Mouse (Mus musculus) limb, embryonic 11.5 days (tissue): ENCODE measurements at regions not wholly inside any gene's neighbourhood (a gene's known extent, or its start where the extent isn't known, plus 50 kb on each side); places are given as distances from the start of the nearest gene placed in this dataset.

Experiments
- ATAC-seq: fragments of 200-750 bp; cut with Nextera tagmentation; 2 replicates; pipeline ENCODE4 v1.8.0; 2017; ENCODE audit warnings: low read depth; ENCODE audit not compliant: insufficient number of reproducible peaks, low FRiP score, low TSS enrichment
- DNase-seq: peaks from one replicate; pipeline ENCODE4 v3.0.0-alpha.2; 2015; ENCODE audit warnings: low spot score
- H3K27ac ChIP-seq: fragments of 300-500 bp; sonication (generic); replicated peaks from 2 replicates; pipeline ENCODE4 v1.5.1; 2014; ENCODE audit warnings: low read depth, mild to moderate bottlenecking, low read length
- H3K27me3 ChIP-seq: fragments of 300-500 bp; sonication (generic); 2 replicates; pipeline ENCODE4 v1.6.1; 2014; ENCODE audit warnings: mild to moderate bottlenecking, low read length, mixed read lengths; ENCODE audit not compliant: control insufficient read depth, insufficient read depth
- H3K36me3 ChIP-seq: fragments of 300-500 bp; sonication (generic); 2 replicates; pipeline ENCODE4 v1.6.1; 2014; ENCODE audit warnings: mild to moderate bottlenecking, low read length, moderate library complexity, mixed read lengths; ENCODE audit not compliant: control insufficient read depth, insufficient read depth
- H3K4me1 ChIP-seq: fragments of 300-500 bp; sonication (generic); 2 replicates; pipeline ENCODE4 v1.6.1; 2014; ENCODE audit warnings: low read length, mixed read lengths; ENCODE audit not compliant: control insufficient read depth, insufficient read depth
- H3K4me2 ChIP-seq: fragments of 300-500 bp; sonication (generic); 2 replicates; pipeline ENCODE4 v1.6.1; 2014; ENCODE audit warnings: low read depth, mild to moderate bottlenecking, moderate library complexity; ENCODE audit not compliant: severe bottlenecking
- H3K4me3 ChIP-seq: fragments of 300-500 bp; sonication (generic); 2 replicates; pipeline ENCODE4 v1.5.1; 2014; ENCODE audit warnings: low read depth, low read length
- H3K9ac ChIP-seq: fragments of 300-500 bp; sonication (generic); 2 replicates; pipeline ENCODE4 v1.6.1; 2014; ENCODE audit warnings: mild to moderate bottlenecking, low read length
- H3K9me3 ChIP-seq: fragments of 300-500 bp; sonication (generic); 2 replicates; pipeline ENCODE4 v1.6.1; 2016; ENCODE audit warnings: low read length; ENCODE audit not compliant: control insufficient read depth
- WGBS: fragments of 180-500 bp; shearing (Covaris S2); extraction: QIAGEN DNeasy Blood & Tissue Kit; methylation state at CpG from one replicate; pipeline ENCODE4 v1.1.7; 2014; 5-methylcytosine and 5-hydroxymethylcytosine counted together

DNA sequence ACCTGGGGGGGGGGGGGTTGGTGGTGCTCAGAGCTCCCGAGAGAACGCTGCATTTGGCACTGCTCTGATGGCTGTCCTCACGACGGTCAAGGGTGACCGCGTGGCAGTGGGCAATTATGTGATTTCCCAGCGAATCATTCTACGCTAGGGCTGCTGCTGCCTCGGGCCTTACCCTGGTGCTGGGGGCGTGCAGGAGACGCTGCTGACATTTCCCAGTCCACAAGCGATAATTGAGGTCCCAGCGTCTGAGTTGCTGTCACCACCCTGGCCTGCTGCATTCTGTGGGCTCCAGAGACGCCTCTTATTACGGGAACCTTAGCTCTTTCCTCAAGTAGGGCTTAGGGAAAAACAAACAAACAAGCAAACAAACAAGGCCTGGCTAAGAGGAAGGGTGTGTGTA lies 52.0 kb upstream of the Nkx1-1 start:
- Histone ChIP-seq H3K4me2 (no peak overlapping the region), H3K27me3 (0 out of 2 replicates have a peak, but pooled peaks cover 2% of the 10 kb centered on the region), H3K27ac (no peak overlapping the region), H3K36me3 (no peaks in the 10 kb centered on the region), H3K9me3 (no peaks in the 10 kb centered on the region), H3K4me1 (peaks cover 9% of the 10 kb centered on the region; the same call in 1 of the 2 replicates), H3K9ac (no peak overlapping the region), H3K4me3 (no peak overlapping the region)
- no peak for ATAC-seq
- 42% methylated on average over 15 of the region's 15 CpGs for whole genome bisulfite sequencing
- no peak for DNase-seq
